Mouse (Mus musculus) cortical plate, adult 2 months (tissue): Measurements from ENCODE around the gene Nudt8. TPM values are rescaled to one million over a fixed set of nuclear protein-coding genes. Genes with fewer than 3 reads are reported as not detected.

Experiments used
- H3K27ac ChIP-seq: fragments of 200-500 bp; 2 replicates; pipeline ENCODE4 v1.5.1; 2012; ENCODE audit warnings: low read length, control low read depth, inconsistent platforms; ENCODE audit not compliant: insufficient read depth
- H3K4me1 ChIP-seq: fragments of 200-500 bp; 2 replicates; pipeline ENCODE4 v1.6.1; 2011; ENCODE audit warnings: low read length; ENCODE audit not compliant: control insufficient read depth, insufficient read depth
- H3K4me3 ChIP-seq: fragments of 200-500 bp; 2 replicates; pipeline ENCODE4 v1.5.1; 2011; ENCODE audit warnings: mild to moderate bottlenecking, low read length, control low read depth; ENCODE audit not compliant: insufficient read depth
- CTCF ChIP-seq: fragments of 200-500 bp; IDR thresholded peaks from 2 replicates; pipeline ENCODE4 v1.5.1; 2011; ENCODE audit warnings: mild to moderate bottlenecking, control low read depth, low read length; ENCODE audit not compliant: insufficient read depth; ENCODE audit errors: extremely low read depth
- POLR2A ChIP-seq: fragments of 200-500 bp; IDR thresholded peaks from 2 replicates; pipeline ENCODE4 v1.6.1; 2011; ENCODE audit warnings: mild to moderate bottlenecking, low read length, control low read depth; ENCODE audit not compliant: insufficient read depth; ENCODE audit errors: extremely low read depth
- polyA plus RNA-seq: library from polyadenylated mRNA; depleted of rRNA; stranded (reverse); fragments of >200 nt; gene quantifications from 2 replicates; pipeline ENCODE4 v1.2.3, GENCODE M21; 2012

Nudt8 gene
- polyA plus RNA-seq, 1 experiment, result 4.7 TPM

DNA sequence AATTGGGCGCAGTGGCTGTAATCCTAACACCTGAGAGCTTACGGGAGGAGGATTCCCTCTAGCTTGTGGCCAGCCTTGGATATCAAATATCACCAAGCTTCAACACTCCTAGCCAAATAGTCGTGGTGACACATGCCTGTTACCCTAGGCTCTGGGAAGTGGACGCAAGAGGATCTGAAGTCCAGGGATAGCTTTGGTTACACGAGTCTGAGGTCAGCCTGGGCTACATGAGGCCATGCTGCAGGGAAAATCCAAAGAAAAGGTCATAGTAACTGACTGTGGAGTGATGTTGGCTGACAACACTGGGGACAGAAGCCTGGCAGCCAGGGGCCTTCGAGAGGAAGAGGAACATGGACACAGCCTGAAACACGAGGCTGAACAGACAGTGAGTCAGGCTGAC lies 4.3 kb upstream of the Nudt8 start:
- H3K27ac ChIP-seq, result no peak overlapping the region

DNA sequence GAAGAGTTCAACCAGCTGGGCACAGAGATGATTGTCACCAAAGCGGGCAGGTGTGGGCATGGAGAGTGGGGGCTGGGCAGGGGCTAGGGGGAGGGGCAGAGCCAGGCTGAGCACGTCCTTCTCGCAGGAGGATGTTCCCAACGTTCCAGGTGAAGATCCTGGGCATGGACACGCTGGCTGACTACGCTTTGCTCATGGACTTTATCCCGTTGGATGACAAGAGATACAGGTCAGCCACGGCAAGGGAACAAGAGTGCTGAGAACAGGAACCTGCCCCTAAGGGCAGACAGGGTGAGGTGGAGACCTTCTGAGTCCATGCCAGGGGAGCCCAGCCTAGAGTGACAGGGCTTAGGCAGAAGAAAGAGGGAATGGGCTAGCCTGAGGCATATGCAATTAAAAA lies 3.6 kb upstream of the Nudt8 start:
- H3K4me3 ChIP-seq, result no peak overlapping the region
- no peaks in the 10 kb centered on the region for H3K4me1 ChIP-seq
- H3K27ac ChIP-seq, result no peak overlapping the region
- TF ChIP-seq POLR2A (no peak), CTCF (no peak)

More for the DNA sequence above, 4.3 kb upstream of the Nudt8 start:
- Histone ChIP-seq H3K4me3 (no peak overlapping the region), H3K4me1 (no peaks in the 10 kb centered on the region)
- TF ChIP-seq CTCF (no peak), POLR2A (no peak)

DNA sequence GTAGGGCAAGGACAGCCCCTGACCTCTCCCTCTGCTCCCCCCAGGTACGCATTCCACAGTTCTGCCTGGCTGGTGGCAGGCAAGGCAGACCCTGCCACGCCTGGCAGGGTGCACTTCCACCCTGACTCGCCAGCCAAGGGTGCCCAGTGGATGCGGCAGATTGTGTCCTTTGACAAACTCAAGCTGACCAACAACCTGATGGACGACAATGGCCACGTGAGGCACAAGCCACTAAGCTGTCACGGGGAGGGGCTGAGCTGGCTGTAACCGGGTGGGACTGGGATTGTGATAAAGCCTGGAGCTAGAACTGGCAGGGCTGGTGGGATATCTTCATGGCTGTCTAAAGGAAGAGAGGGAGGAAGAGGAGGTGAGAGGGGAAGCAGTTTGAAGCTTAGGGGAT lies 3.1 kb upstream of the Nudt8 start:
- H3K27ac ChIP-seq, result no peak overlapping the region
- no peaks in the 10 kb centered on the region for H3K4me1 ChIP-seq
- TF ChIP-seq POLR2A (no peak), CTCF (no peak)
- H3K4me3 ChIP-seq, result no peak overlapping the region

DNA sequence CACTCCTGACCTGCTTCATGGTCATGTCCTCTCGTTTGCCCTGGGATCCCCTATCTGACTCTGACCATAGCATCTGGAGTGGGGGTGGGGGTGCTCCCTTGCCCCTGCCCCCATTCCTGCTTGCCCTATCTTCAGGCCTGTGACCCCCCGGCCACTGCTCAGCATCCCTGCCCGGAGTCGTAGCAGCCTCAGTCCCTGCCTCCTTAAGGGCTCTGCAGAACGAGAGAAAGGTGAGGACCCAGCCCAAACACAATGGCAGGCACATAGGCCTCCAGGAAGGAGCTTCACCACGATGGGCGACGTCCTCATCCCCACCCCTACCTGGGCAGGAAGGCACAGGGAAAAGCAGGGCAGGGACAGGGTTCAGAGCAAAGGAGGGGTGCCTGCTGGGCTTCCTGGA lies 2.0 kb upstream of the Nudt8 start:
- Histone ChIP-seq H3K4me1 (no peaks in the 10 kb centered on the region), H3K4me3 (no peak overlapping the region), H3K27ac (no peak overlapping the region)
- TF ChIP-seq CTCF (no peak), POLR2A (no peak)

DNA sequence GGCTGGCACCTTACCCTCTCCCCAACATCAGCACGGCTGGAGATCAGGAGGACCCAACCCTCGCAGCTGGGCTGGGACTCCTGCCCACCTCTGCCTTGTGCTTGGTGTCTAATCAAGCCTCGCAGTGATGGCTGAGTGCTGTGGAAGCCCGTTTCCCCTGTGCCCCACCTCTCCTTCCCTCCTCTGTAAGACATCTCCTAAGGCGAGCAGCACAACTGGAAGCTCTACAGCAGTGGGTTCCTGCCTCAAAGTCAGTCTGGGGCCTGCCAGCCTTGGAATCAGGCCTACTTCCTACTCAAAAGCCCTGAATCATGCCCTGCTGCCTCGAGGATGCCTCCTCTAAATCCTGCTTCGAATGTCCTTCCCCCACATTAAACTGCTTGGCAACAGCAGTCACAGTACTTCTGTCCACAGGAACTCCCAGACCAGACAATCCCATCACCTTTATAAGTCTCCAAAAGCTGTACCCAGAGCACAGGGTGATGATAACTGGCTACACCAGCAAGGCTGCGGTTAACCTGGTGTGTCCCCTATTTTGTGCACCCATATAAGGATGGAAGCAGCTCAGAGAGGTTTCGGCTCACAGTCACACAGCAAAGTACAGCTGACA lies 1.2 kb upstream of the Nudt8 start:
- Histone ChIP-seq H3K4me3 (no peak overlapping the region), H3K27ac (no peak overlapping the region), H3K4me1 (no peaks in the 10 kb centered on the region)
- no peak for TF ChIP-seq POLR2A

DNA sequence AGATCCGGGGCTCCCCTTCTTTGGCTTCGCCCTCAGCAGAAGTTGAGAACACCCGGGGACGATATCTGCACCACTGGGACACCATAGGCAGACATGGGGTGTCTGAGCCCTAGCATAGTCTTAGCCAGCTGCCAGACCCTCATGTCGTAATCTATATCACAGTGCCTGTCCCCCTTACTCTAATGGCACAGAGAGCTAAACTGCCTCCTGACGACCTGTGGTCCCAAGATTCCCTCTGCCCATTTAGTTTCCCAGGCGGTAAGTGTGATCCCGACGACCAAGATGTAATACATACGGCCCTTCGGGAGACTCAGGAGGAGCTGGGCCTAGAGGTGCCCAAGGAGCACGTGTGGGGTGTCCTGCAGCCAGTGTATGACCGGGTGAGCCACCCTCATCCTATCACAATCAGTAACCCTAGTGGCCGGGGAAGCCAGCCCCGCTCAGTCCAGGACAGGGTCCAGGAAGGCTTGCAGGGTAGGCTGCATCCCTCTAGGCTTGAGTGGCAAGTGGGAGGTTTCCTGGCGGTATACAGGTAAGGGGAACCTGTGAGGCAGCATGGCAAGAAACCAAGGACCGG lies 657 bp downstream of the Nudt8 start:
- Histone ChIP-seq H3K27ac (no peak overlapping the region), H3K4me3 (peak overlapping the region; percentile 51), H3K4me1 (no peaks in the 10 kb centered on the region)
- no peak for TF ChIP-seq POLR2A
- TF ChIP-seq CTCF, result no peak

DNA sequence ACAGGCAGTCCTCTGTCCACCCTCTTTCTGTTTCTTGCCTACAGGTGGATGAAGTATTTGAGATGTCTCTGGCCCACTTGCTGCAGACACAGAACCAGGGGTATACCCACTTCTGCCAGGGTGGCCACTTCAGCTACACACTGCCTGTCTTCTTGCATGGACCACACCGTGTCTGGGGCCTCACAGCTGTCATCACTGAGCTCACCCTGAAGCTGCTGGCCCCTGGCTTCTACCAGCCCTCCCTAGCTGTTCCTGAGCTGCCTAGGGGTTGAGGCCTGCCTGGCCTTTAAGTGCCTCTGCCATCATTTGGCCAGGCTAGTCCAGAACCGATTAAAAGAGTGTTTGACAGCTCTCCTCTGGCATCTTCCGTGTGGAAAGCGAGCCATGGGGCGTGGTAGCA lies 1.4 kb downstream of the Nudt8 start:
- Histone ChIP-seq H3K4me3 (no peak overlapping the region), H3K27ac (no peak overlapping the region), H3K4me1 (no peaks in the 10 kb centered on the region)
- TF ChIP-seq POLR2A, result no peak
- no peak for TF ChIP-seq CTCF

DNA sequence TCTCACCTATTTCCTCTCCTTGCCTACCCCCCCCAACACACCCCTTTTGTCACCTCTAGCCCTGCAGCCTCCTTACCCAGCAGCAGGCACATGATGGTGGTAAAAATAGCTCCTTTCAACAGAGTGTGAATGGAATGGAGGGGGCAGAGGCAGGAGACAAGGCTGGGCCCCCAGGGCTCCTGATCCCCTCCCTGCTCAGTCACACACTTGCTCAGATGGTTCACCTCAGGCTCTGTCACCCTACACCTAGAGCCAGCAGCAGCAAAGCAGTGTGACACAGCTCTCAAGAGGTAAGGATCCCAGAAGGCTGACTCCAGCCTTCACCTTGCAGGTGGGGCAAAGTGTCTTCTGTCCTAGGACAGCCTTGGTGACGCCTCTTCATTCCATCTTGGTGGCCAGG lies 2.7 kb downstream of the Nudt8 start, which contains the start of gene Doc2g:
Gene Doc2g (plus strand): TSS at position 202 of the 400 bp plus-strand sequence.
- TF ChIP-seq POLR2A (no peak), CTCF (no peak)

DNA sequence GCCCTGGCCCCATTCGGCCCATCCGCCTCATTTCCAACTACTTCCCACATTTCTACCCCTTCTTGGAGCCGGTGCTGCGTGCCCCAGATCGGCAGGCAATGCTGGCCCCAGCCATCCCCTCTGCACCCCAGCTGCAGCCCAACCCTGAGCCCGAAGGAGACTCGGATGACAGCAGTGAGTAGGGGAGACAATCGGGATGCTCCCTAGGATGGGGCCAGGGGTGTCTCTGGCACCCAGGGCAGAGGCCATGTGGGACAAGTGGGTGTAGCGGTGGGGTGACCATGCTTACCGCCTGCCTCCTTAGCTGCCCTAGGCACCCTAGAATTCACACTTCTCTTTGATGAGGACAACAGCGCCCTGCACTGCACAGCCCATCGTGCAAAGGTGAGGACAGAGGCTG lies 3.3 kb downstream of the Nudt8 start:
- H3K4me3 ChIP-seq, result no peak overlapping the region

More for the DNA sequence above, 2.7 kb downstream of the Nudt8 start, which contains the start of gene Doc2g:
- no peak within 1 kb of the TSS for H3K4me3 ChIP-seq
- H3K27ac ChIP-seq, result no peak within 1 kb of the TSS
- H3K4me1 ChIP-seq, result no peaks in the 10 kb centered on the region

DNA sequence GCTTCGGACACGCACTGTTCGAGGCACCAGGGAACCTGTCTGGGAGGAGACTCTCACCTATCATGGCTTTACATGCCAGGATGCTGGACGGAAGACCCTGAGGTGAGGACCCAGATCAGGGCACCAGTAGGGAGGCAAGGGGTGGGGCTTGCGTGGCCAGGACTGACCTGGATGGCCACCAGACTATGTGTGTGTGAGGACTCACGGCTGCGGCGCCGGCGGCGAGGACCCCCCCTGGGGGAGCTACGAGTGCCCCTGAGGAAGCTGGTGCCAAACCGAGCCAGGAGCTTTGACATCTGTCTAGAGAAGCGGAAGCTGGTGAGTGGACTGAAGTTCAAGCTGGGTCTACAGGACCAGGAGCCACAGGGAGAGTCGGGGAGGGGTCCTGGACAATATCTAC lies 4.0 kb downstream of the Nudt8 start:
- H3K4me3 ChIP-seq, result no peak overlapping the region
- H3K27ac ChIP-seq, result no peak overlapping the region
- no peak for TF ChIP-seq POLR2A
- TF ChIP-seq CTCF, result no peak
- H3K4me1 ChIP-seq, result no peaks in the 10 kb centered on the region

More for the DNA sequence above, 3.3 kb downstream of the Nudt8 start:
- Histone ChIP-seq H3K4me1 (no peaks in the 10 kb centered on the region), H3K27ac (no peak overlapping the region)
- no peak for TF ChIP-seq CTCF
- no peak for TF ChIP-seq POLR2A

DNA sequence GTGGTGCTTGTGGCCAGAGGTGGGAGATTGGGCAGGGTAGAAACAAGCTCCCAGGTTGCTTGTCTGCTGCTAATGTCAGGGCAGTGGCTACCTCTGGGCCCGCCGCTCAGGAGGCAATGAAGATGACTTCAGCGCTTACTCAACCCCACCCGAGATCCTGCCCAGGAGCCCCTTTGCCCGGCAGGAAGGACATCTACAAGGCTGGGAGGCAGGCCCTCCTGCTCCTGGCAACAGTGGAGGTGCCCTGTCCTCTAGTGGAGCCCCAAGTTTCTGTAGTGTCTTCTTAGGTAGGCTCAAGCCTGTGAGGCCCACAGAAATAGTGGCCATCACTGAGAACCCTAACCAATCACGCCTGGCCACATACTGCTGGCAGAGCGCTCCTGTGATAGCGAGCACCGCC lies 4.7 kb downstream of the Nudt8 start:
- no peak for TF ChIP-seq CTCF
- TF ChIP-seq POLR2A, result no peak
- H3K27ac ChIP-seq, result no peak overlapping the region
- H3K4me1 ChIP-seq, result no peaks in the 10 kb centered on the region
- no peak overlapping the region for H3K4me3 ChIP-seq
